Mouse (Mus musculus): Measurements from ENCODE around the gene Slc8a3.

DNA sequence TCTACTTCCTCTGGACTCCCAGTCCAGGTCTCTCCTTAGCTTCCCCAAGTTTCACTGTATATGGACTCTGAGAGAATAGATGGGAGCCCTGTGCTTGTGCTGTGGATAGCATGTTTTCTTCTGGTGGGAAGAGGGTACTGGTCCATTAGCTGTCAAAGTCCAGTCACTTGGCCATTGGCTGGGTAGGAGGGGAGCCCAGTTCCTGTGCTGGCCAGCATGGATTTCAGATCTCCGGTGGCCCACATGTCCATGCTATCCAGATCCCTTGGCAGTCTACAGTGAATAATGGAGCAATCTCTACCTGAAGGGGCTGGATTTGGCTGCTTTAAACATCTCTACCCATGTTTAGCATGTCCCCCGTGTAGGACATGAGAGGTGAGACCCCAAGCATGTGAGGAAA is 148.0 kb downstream of the Slc8a3 start:
- TF ChIP-seq CTCF (IDR thresholded peaks at IDR 0.05; ENCODE audit: extremely low read depth, insufficient read length, insufficient replicate concordance, low read depth, low read length) (no peak), POLR2A (IDR thresholded peaks at IDR 0.05; ENCODE audit: low read depth, low read length) (no peak)
